Mouse (Mus musculus) heart, postnatal 0 days (tissue): ENCODE data around the gene Olfr781.
"Not testable (repeated sequence)": the region's sequence is repeated elsewhere in the genome, so short reads cannot be mapped to it uniquely, and the experiment has no call there.

Experiments
- CTCF ChIP-seq: IDR thresholded peaks from 2 replicates; pipeline ENCODE4 v1.5.1; 2016; ENCODE audit warnings: antibody characterized with exemption, control low read depth, low read depth
- EP300 ChIP-seq: IDR thresholded peaks from 2 replicates; pipeline ENCODE4 v1.6.1; 2016; ENCODE audit warnings: antibody characterized with exemption, low read depth

- not testable (repeated sequence) for TF ChIP-seq EP300, CTCF
These were observed 15.7 kb upstream of the Olfr781 start for GRCm38 (mm10) chr10:129312973-129313372.
